Mouse (Mus musculus) bone marrow macrophage, adult 2 months (primary cell): ENCODE results near the gene Anp32e.

Experiments
- CTCF ChIP-seq: IDR thresholded peaks from 2 replicates; pipeline ENCODE4 v1.5.1; 2012; ENCODE audit warnings: low read depth, mild to moderate bottlenecking, low read length, moderate library complexity
- POLR2A ChIP-seq: IDR thresholded peaks from 2 replicates; pipeline ENCODE4 v1.6.1; 2012; ENCODE audit warnings: mild to moderate bottlenecking, low read depth, low read length, borderline replicate concordance

- TF ChIP-seq CTCF (no peak), POLR2A (no peak)
Measured at GRCm38 (mm10) chr3:95969277-95969676, 40.2 kb downstream of the Anp32e start.
